Mouse (Mus musculus) forelimb bud, embryonic 11.5 days (tissue): Measurements from ENCODE around the gene Crtc1.

ENCODE experiments used
- DNase-seq: peaks from one replicate; pipeline ENCODE4 v3.0.0-alpha.2; 2012; ENCODE audit warnings: low read depth, low spot score

Gene Crtc1

DNA sequence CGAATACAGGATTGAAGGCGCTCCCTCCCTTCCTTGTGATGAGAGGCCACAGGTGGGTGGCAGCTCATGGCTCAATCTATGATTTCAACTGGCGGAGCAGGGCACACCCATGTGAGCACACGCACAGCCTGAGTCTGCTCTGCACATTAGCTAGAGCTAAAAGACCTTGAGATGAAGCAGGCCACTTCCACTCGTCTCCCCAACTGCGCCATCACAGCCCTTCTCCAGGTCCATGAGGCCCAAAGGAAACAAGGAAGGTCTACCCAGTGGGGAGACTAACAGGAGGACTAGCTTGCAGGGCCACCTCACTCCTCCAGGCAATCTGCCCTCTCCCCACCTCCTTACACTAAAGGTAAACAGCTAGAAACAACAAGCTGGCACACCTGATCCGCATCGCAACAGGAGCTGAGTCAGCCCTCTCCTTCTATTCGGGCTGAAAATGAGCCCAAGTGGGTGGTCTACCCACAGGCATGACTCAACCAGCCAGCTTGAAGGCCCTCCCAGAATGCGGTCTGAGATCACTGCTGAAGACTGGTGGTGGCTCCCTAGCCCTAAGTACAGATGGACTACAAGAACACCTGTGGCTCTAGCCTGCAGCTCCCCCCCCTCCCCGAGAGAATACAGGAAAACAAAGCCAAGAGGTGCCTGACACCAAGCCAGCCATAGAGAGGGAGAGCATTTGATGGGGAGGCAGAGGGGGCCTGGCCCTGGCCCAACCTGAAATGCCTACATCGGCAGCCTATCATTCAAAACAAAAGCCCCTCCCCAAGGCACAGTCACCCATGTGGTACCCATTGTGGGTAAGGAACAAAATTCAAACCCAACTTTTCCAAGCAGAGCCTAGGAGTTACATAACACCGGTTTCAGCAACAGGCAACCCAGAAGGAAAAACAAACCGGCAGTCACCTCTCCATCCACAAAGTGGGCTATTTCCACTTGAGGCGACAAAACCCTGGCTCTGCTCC, 88.1 kb downstream of the Crtc1 start:
- no peak for DNase-seq

DNA sequence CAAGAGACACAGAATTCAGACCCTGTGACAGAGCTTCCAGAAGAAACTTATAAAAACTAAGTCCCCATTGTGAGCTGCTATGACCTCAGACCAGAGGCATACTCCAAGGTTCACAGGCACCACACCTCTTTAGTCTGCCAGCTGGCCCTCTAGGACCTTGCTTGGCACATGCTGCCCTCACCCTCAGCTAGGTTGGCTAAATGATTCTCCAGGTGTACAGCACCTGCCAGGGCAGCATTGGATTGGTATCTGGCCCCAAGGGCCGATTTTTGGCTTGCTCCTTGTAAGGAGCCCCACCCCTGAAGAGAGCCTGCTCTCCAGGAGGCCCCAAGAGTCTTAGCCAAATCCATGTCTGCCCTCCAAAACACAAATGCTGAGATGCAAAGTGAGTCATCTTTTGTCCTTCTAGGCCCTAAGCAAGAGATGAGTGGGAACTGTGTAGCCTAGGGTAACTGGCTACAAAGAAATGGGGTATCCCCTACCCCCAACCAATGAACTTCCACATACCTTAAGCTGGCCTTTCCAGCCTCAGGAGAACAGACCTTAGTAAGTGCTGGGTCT, 91.4 kb downstream of the Crtc1 start:
- no peak for DNase-seq

DNA sequence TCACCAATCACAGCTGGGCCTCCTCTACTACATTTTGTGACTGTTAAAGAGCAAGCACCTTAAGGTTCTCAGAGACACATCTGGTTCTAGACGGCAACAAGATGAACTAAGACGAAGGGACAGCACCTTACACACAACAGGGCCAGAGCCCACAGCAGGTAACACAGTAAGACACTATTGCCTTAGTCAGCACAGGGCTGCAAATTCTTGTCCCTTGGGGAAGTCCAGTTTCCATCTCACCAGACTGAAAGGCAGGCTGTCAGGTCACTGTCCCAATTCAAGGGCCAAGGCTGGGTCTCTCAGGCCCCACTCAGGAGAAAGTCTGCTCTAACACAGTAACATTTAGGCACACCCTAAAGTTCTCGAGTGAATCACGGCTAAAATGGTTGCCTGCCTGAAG, 91.9 kb downstream of the Crtc1 start:
- DNase-seq, result no peak

DNA sequence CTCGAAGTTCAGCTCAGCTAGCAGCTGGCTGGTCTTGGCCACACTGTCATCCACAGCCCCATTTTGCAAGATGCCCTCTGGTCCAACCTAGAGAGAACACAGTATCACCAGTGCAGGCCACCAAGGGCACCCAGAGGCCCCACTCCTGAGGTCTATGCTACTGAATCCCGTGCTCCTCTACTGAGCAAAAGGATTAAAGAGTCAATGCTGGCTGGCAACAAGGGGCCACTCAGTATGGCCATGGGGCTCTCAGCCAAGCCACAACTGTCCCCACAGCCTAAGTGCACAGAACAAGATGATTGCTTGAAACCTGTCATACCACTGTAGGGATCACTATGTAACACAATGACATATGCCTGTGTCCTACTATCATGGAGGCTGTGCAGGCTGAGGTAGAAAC, 95.1 kb downstream of the Crtc1 start:
- DNase-seq, result no peak

DNA sequence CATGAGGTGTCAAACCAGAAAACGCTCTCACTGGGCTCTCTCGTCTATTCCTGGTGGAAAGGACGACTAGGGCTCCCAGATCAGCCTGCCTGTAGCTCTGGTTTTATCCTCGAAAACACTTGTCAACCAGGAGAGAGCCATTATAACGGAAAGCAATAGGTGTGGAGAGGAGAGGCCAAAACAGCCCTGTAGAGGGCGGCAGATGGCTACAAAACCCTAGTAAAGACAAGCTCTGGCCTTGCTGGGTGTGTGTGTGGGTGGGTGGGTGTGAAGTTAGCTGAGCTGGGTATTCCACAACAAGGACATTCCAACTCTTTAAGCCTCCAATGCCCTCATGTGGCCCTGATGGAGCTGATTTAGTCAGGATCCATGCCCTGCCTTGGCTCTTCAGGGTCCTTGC, 95.7 kb downstream of the Crtc1 start:
- DNase-seq, result no peak

DNA sequence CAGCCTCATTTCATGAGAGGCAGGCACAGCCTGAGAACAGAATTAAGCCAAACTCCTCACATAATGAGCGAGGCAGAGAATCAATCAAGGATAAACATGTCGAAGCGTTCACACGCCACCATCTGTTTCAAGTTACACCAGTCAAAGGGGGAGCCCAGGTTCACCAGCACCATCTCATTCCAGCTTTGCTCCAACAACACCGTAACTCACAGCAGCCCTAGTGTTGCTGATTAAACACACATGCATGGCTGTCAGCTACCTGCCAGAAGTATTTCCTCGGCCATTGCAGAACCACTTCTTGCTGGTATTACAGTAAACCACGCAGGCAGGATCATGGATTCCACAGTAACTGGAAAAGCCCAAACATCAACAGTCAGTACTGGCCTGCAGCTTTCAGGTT, 96.3 kb downstream of the Crtc1 start:
- peak; percentile 74 for DNase-seq

DNA sequence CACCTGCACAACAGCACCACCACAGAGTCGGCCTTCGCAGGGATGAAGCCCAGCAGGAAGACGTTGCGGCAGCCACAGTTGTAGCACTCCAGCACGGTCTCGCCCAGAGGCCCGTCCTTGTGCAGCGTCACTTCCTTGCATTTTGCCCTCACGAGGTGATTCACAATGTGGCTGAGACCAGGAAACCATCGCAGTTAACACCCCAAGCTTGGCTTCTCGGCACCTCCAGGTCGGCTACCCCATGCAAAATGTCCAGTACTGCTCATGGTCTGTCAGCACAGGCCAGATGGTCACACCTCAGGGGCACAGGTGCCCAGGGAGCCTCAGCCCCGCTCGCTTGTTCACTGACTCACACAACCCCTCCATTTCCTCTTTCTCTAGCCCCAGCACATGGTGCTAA, 97.4 kb downstream of the Crtc1 start:
- DNase-seq, result no peak

DNA sequence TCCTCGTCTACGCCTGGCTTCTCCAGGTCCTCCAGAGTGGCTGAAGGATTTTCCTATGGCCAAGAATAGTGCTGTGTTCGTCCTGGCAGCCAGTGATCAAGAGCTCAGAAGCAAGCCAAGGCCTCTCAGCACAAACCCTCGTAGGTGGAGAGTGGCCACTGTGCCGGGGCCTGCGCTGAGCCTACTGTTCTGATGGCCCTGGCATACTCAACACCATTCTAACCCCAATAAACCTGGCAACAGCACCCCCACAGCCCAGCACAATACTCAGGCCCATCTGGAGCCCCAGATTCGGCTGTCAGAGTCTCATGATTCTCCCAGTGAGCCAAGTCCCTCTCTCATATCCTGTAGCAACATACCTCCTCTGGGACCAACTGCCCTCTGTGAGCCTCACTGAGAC, 98.7 kb downstream of the Crtc1 start:
- DNase-seq, result no peak

DNA sequence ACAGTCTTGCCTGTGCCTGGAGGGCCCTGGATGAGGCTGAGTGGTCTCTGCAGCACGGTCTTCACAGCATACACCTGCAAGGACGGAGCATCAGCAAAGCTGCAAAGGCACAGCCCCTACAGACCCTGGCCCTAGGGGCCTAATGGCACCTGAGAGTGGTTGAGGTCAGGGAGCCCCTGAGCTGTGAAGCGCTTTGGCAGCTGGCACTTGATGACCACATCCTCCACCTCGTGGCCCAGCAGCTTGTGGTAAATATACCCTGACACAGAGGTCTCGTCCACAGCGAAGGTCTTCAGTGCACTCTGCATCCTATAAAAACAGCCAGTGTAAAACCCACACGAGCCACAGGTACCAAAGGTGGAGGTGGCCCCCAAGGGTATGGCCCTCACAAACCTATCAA, 100.4 kb downstream of the Crtc1 start:
- DNase-seq, result no peak

DNA sequence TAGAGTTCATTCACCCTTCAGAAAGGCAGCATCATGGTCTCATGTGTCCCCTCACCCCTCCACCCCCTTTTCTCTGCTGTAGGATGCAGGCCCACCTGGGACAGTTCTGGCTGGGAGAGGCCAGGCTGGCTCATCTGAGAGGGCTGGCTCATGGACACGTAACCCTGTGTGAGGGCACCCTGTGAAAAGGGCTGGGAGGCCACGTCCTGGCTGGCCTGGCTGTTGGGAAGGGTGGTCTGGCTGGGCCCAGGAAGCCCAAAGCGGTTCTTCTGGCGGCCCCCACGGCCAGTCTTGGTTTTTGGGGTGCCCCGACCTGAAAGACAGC, 106.5 kb downstream of the Crtc1 start:
- no peak for DNase-seq
